20 mouse cellular contexts compared by ENCODE assay signal in genomic region chr11:101576116-101576515, GRCm38 (mm10). TPM values are rescaled to one million over a fixed set of nuclear protein-coding genes. Genes with fewer than 3 reads are reported as not detected.
DNase-seq lines count a peak whose midpoint lies in the region; ATAC-seq and TF ChIP-seq lines count a peak whose summit lies in the region.
"Had no signal": no experiment of that assay in that cellular context is flagged by ENCODE, and none has a peak within 500 bp of the region (broad histone marks: within the 10 kb centered on the region; RNA-seq: fewer than 3 reads in every experiment).

No protein-coding gene starts in this region.

- TF ChIP-seq CTCF in gastrocnemius, adult 2 months (IDR thresholded peaks at IDR 0.05): peak; percentile 27; the same call in 1 of the 2 replicates
- peak; percentile 41 for TF ChIP-seq CTCF in liver, postnatal 0 days (IDR thresholded peaks at IDR 0.05; ENCODE audit: low read depth)

- 0 out of 2 replicates have a peak, but pooled peaks have one; percentile 28 for ATAC-seq in liver, postnatal 0 days
- ATAC-seq in liver, embryonic 11.5 days (replicated peaks; ENCODE audit: low FRiP score): no peak
- ATAC-seq in forebrain, embryonic 15.5 days (replicated peaks): no peak
- ATAC-seq: hindbrain, embryonic 16.5 days had no signal

- intact Hi-C loops in gastrocnemius, adult 2 months (cut with DNase I): loop anchor here (10.0 kb wide), 1 partner anchor 159 kb away; the partner anchor contains the start of gene Dhx8

- H3K27ac ChIP-seq in gastrocnemius, adult 2 months: no peak overlapping the region
- no peak overlapping the region for H3K27ac ChIP-seq in liver, postnatal 0 days (ENCODE audit: low read depth)
- no peak overlapping the region for H3K27ac ChIP-seq in liver, embryonic 11.5 days (ENCODE audit: low read depth, low read length)
- H3K27ac ChIP-seq in forebrain, embryonic 15.5 days (replicated peaks): no peak overlapping the region
- H3K27ac ChIP-seq: embryonic facial prominence, embryonic 13.5 days; limb, embryonic 15.5 days had no signal

- TF ChIP-seq EP300 in liver, postnatal 0 days (IDR thresholded peaks at IDR 0.05; ENCODE audit: low read depth): no peak

- no peaks in the 10 kb centered on the region for H3K9me3 ChIP-seq in liver, postnatal 0 days (ENCODE audit: low read length)
- no peaks in the 10 kb centered on the region for H3K9me3 ChIP-seq in liver, embryonic 11.5 days (ENCODE audit: control insufficient read depth, low read length)
- H3K9me3 ChIP-seq in forebrain, embryonic 15.5 days: no peaks in the 10 kb centered on the region
- H3K9me3 ChIP-seq: embryonic facial prominence, embryonic 13.5 days; heart, embryonic 12.5 days; limb, embryonic 15.5 days had no signal

- no peaks in the 10 kb centered on the region for H3K27me3 ChIP-seq in liver, postnatal 0 days (ENCODE audit: insufficient read depth, low read length)
- no peaks in the 10 kb centered on the region for H3K27me3 ChIP-seq in liver, embryonic 11.5 days (replicated peaks; ENCODE audit: control insufficient read depth, insufficient read depth, low read length)
- no peaks in the 10 kb centered on the region for H3K27me3 ChIP-seq in forebrain, embryonic 15.5 days
- H3K27me3 ChIP-seq: embryonic facial prominence, embryonic 13.5 days; heart, embryonic 12.5 days; limb, embryonic 15.5 days had no signal

- H3K4me3 ChIP-seq in gastrocnemius, adult 2 months: no peak overlapping the region
- H3K4me3 ChIP-seq in liver, postnatal 0 days (ENCODE audit: low read depth, low read length): no peak overlapping the region
- no peak overlapping the region for H3K4me3 ChIP-seq in liver, embryonic 11.5 days (ENCODE audit: low read depth, low read length)
- no peak overlapping the region for H3K4me3 ChIP-seq in forebrain, embryonic 15.5 days
- H3K4me3 ChIP-seq: embryonic facial prominence, embryonic 13.5 days; heart, embryonic 12.5 days; limb, embryonic 15.5 days had no signal

- H3K9ac ChIP-seq in liver, postnatal 0 days (replicated peaks): no peak overlapping the region
- no peak overlapping the region for H3K9ac ChIP-seq in liver, embryonic 11.5 days (ENCODE audit: low read depth, low read length)
- H3K9ac ChIP-seq in forebrain, embryonic 15.5 days (replicated peaks): no peak overlapping the region
- H3K9ac ChIP-seq: embryonic facial prominence, embryonic 13.5 days; heart, embryonic 12.5 days; limb, embryonic 15.5 days had no signal

- no peak overlapping the region for H3K4me2 ChIP-seq in liver, postnatal 0 days (ENCODE audit: low read depth, low read length)
- no peak overlapping the region for H3K4me2 ChIP-seq in liver, embryonic 11.5 days
- H3K4me2 ChIP-seq in forebrain, embryonic 15.5 days (replicated peaks): no peak overlapping the region
- H3K4me2 ChIP-seq: embryonic facial prominence, embryonic 13.5 days; heart, embryonic 12.5 days; limb, embryonic 15.5 days had no signal

- no peaks in the 10 kb centered on the region for H3K4me1 ChIP-seq in liver, postnatal 0 days (ENCODE audit: insufficient read depth)
- H3K4me1 ChIP-seq in liver, embryonic 11.5 days (replicated peaks; ENCODE audit: control insufficient read depth, insufficient read depth, low read length): no peaks in the 10 kb centered on the region
- no peaks in the 10 kb centered on the region for H3K4me1 ChIP-seq in forebrain, embryonic 15.5 days
- H3K4me1 ChIP-seq: embryonic facial prominence, embryonic 13.5 days; heart, embryonic 12.5 days; limb, embryonic 15.5 days had no signal

- no peak for DNase-seq in gastrocnemius, adult 2 months
- no peak for DNase-seq in gastrocnemius, postnatal 25 days
- DNase-seq in liver, postnatal 0 days: no peak
- DNase-seq in liver, embryonic 11.5 days (ENCODE audit: low spot score): no peak
- peak; percentile 80 for DNase-seq in ES-CJ7 (ENCODE audit: low read depth, low spot score)
- peak; percentile 17 for DNase-seq in retina, embryonic 14.5 days (ENCODE audit: low spot score)
- DNase-seq in testis, postnatal 10 days (ENCODE audit: low spot score): no peak
- DNase-seq: cerebellum, adult 18-20 months; kidney, postnatal 25 days; lung, postnatal 36 days; right cerebral cortex, postnatal 14 days; thymus, postnatal 14 days had no signal

- WGBS in liver, postnatal 0 days (ENCODE audit: insufficient replicate concordance): 78% methylated on average over 6 of the region's 6 CpGs
- WGBS in liver, embryonic 11.5 days: 82% methylated on average over 6 of the region's 6 CpGs
- WGBS in forebrain, embryonic 15.5 days: 77% methylated on average over 6 of the region's 6 CpGs

- H3K36me3 ChIP-seq in liver, postnatal 0 days (replicated peaks; ENCODE audit: insufficient read depth, low read length): peaks cover 88% of the 10 kb centered on the region
- peaks cover 53% of the 10 kb centered on the region for H3K36me3 ChIP-seq in liver, embryonic 11.5 days (ENCODE audit: control insufficient read depth, insufficient read depth, low read length)
- peaks cover 97% of the 10 kb centered on the region for H3K36me3 ChIP-seq in forebrain, embryonic 15.5 days

RNA-seq across cellular contexts. Expression of gene Tmem106a, which starts 5.9 kb away (rescaled TPM):
- total RNA-seq in gastrocnemius, adult 2 months (2021): 1 to 10 TPM; 1.0 to 2.6 TPM
- 1 to 10 TPM; 1.1 to 2.5 TPM for total RNA-seq in gastrocnemius, postnatal 25 days (2021)
- 10.8 and 11.2 TPM in 2 replicates for polyA plus RNA-seq in liver, postnatal 0 days (2015; fragmentation: Nextera tagmentation; extraction: Ambion mirVana)
- 6.2 and 6.8 TPM in 2 replicates for polyA plus RNA-seq in liver, embryonic 11.5 days (2014; fragmentation: Nextera tagmentation; extraction: Ambion mirVana)
- 2.0 and 2.3 TPM in 2 replicates for polyA plus RNA-seq in forebrain, embryonic 15.5 days (2015; fragmentation: Nextera tagmentation; extraction: Ambion mirVana)

RNA-seq across cellular contexts. Expression of gene Gm11634, which starts 22.9 kb away (rescaled TPM):
- total RNA-seq in gastrocnemius, adult 2 months (2021): not detected
- not detected for total RNA-seq in gastrocnemius, postnatal 25 days (2021)
- not detected in 2 replicates for polyA plus RNA-seq in liver, postnatal 0 days (2015; fragmentation: Nextera tagmentation; extraction: Ambion mirVana)
- polyA plus RNA-seq in liver, embryonic 11.5 days (2014; fragmentation: Nextera tagmentation; extraction: Ambion mirVana): not detected in 2 replicates
- polyA plus RNA-seq in forebrain, embryonic 15.5 days (2015; fragmentation: Nextera tagmentation; extraction: Ambion mirVana): not detected in 2 replicates
- total RNA-seq: gastrocnemius, adult 8-10 months; left cerebral cortex, adult 18-20 months; neutrophil, adult 5-6 weeks had no signal
- polyA plus RNA-seq: embryonic facial prominence, embryonic 13.5 days; heart, embryonic 12.5 days; hindbrain, embryonic 16.5 days; limb, embryonic 15.5 days had no signal

RNA-seq across cellular contexts. Expression of gene Nbr1, which starts 24.2 kb away (rescaled TPM):
- 10 to 100 TPM; 65.3 to 65.6 TPM for total RNA-seq in gastrocnemius, adult 2 months (2021)
- 10 to 100 TPM; 65.0 to 67.8 TPM for total RNA-seq in gastrocnemius, postnatal 25 days (2021)
- 32.8 and 35.3 TPM in 2 replicates for polyA plus RNA-seq in liver, postnatal 0 days (2015; fragmentation: Nextera tagmentation; extraction: Ambion mirVana)
- polyA plus RNA-seq in liver, embryonic 11.5 days (2014; fragmentation: Nextera tagmentation; extraction: Ambion mirVana): 52.7 and 55.7 TPM in 2 replicates
- 116 and 130 TPM in 2 replicates for polyA plus RNA-seq in forebrain, embryonic 15.5 days (2015; fragmentation: Nextera tagmentation; extraction: Ambion mirVana)

RNA-seq across cellular contexts. Expression of gene Brca1, which starts 24.4 kb away (rescaled TPM):
- total RNA-seq in gastrocnemius, adult 2 months (2021): under 1 TPM; 0.03 to 0.31 TPM
- under 1 TPM; 0.26 to 0.94 TPM for total RNA-seq in gastrocnemius, postnatal 25 days (2021)
- 3.9 and 5.0 TPM in 2 replicates for polyA plus RNA-seq in liver, postnatal 0 days (2015; fragmentation: Nextera tagmentation; extraction: Ambion mirVana)
- polyA plus RNA-seq in liver, embryonic 11.5 days (2014; fragmentation: Nextera tagmentation; extraction: Ambion mirVana): 19.6 and 22.1 TPM in 2 replicates
- polyA plus RNA-seq in forebrain, embryonic 15.5 days (2015; fragmentation: Nextera tagmentation; extraction: Ambion mirVana): 5.6 and 7.1 TPM in 2 replicates

RNA-seq across cellular contexts. Expression of gene Rdm1, which starts 50.9 kb away (rescaled TPM):
- total RNA-seq in gastrocnemius, adult 2 months (2021): 10 to 100 TPM; 24.2 to 27.4 TPM
- total RNA-seq in gastrocnemius, postnatal 25 days (2021): 10 to 100 TPM; 21.6 to 25.0 TPM
- polyA plus RNA-seq in liver, postnatal 0 days (2015; fragmentation: Nextera tagmentation; extraction: Ambion mirVana): 7.4 and 8.4 TPM in 2 replicates
- polyA plus RNA-seq in liver, embryonic 11.5 days (2014; fragmentation: Nextera tagmentation; extraction: Ambion mirVana): 13.8 and 15.3 TPM in 2 replicates
- polyA plus RNA-seq in forebrain, embryonic 15.5 days (2015; fragmentation: Nextera tagmentation; extraction: Ambion mirVana): 31.0 and 34.6 TPM in 2 replicates

Comparison
In these comparisons a context has a peak if more than half of its experiments do, and no peak if none do; other contexts are left out.
1. DNase-seq: peak in ES-CJ7 (single experiment) and retina, embryonic 14.5 days (single experiment); none in gastrocnemius, adult 2 months (single experiment), gastrocnemius, postnatal 25 days (single experiment), liver, postnatal 0 days (single experiment), liver, embryonic 11.5 days (single experiment) and testis, postnatal 10 days (single experiment).